Comparison of ENCODE assay signal across 9 mouse cellular contexts in genomic region chr5:122274785-122275184, GRCm38 (mm10). TPM values are rescaled to one million over a fixed set of nuclear protein-coding genes. Genes with fewer than 3 reads are reported as not detected.
DNase-seq lines count a peak whose midpoint lies in the region; TF ChIP-seq lines count a peak whose summit lies in the region.
"Had no signal": no experiment of that assay in that cellular context is flagged by ENCODE, and none has a peak within 500 bp of the region (broad histone marks: within the 10 kb centered on the region; RNA-seq: fewer than 3 reads in every experiment).

No protein-coding gene starts in this region.

- intact Hi-C loops in left cerebral cortex, adult 2 months (cut with DNase I) = no loop called here

- no peak for TF ChIP-seq CTCF in ES-Bruce4 (IDR thresholded peaks at IDR 0.05; ENCODE audit: low read depth, low read length)
- TF ChIP-seq CTCF in left cerebral cortex, adult 2 months (IDR thresholded peaks at IDR 0.05) = no peak

- DNase-seq in CD4-positive helper T cell, adult 2 months (ENCODE audit: low read depth, low spot score) = peak; percentile 79
- peak; percentile 64 for DNase-seq in kidney, postnatal 10 days
- peak; percentile 63 to 85 for DNase-seq in natural killer cell, adult 2 months (ENCODE audit: low spot score in 2 of 2)
- no peak for DNase-seq in layer of hippocampus, postnatal 36 days
- no peak for DNase-seq in layer of hippocampus, postnatal 14 days (ENCODE audit: low spot score in 2 of 2)
- DNase-seq in left cerebral cortex, adult 2 months (ENCODE audit: extremely low spot score in 1 of 2, low spot score in 2 of 2) = no peak
- no peak for DNase-seq in layer of hippocampus, postnatal 25 days (ENCODE audit: extremely low spot score in 1 of 2, low spot score in 1 of 2)

- H3K9ac ChIP-seq in ES-Bruce4 (ENCODE audit: low read depth, poor library complexity, severe bottlenecking) = no peak overlapping the region
- H3K9ac ChIP-seq: embryonic facial prominence, embryonic 15.5 days had no signal

- TF ChIP-seq POLR2A in ES-Bruce4 (IDR thresholded peaks at IDR 0.05; ENCODE audit: insufficient read depth, low read length) = no peak

- H3K9me3 ChIP-seq in ES-Bruce4 (replicated peaks; ENCODE audit: control insufficient read depth, insufficient read depth, low read length, poor library complexity, severe bottlenecking) = no peaks in the 10 kb centered on the region
- H3K9me3 ChIP-seq: embryonic facial prominence, embryonic 15.5 days had no signal

- no peak; the same call in 1 of the 2 replicates for TF ChIP-seq EP300 in ES-Bruce4 (IDR thresholded peaks at IDR 0.05; ENCODE audit: insufficient read depth, low read depth, low read length)

- H3K4me3 ChIP-seq in ES-Bruce4 (ENCODE audit: low read depth, low read length) = no peak overlapping the region
- H3K4me3 ChIP-seq in left cerebral cortex, adult 2 months = no peak overlapping the region
- H3K4me3 ChIP-seq: embryonic facial prominence, embryonic 15.5 days had no signal

- H3K4me1 ChIP-seq in ES-Bruce4 (ENCODE audit: control insufficient read depth, insufficient read depth, low read length) = peaks cover 5% of the 10 kb centered on the region

- H3K36me3 ChIP-seq in ES-Bruce4 (ENCODE audit: control insufficient read depth, insufficient read depth, low read length, poor library complexity, severe bottlenecking) = no peaks in the 10 kb centered on the region
- H3K36me3 ChIP-seq: embryonic facial prominence, embryonic 15.5 days had no signal

- H3K27me3 ChIP-seq in ES-Bruce4 (ENCODE audit: control insufficient read depth, insufficient read depth, low read length, poor library complexity, severe bottlenecking) = no peaks in the 10 kb centered on the region
- H3K27me3 ChIP-seq: embryonic facial prominence, embryonic 15.5 days had no signal

- peak overlapping the region; percentile 84 for H3K27ac ChIP-seq in ES-Bruce4 (ENCODE audit: insufficient read depth, low read length)
- no peak overlapping the region for H3K27ac ChIP-seq in left cerebral cortex, adult 2 months
- H3K27ac ChIP-seq: embryonic facial prominence, embryonic 15.5 days had no signal

RNA-seq across cellular contexts. Expression of gene Pptc7, which starts 9.4 kb away (rescaled TPM):
- polyA plus RNA-seq in ES-Bruce4 (2011; ENCODE audit: insufficient read depth, insufficient read length, low read depth, missing spikeins) = 18.7 and 20.7 TPM in 2 replicates
- 10 to 100 TPM; 41.1 to 43.6 TPM for total RNA-seq in layer of hippocampus, postnatal 36 days (2021)
- 10 to 100 TPM; 34.8 to 35.3 TPM for total RNA-seq in layer of hippocampus, postnatal 14 days (2021)
- total RNA-seq in left cerebral cortex, adult 2 months (2021) = 10 to 100 TPM; 41.2 to 42.5 TPM
- 10 to 100 TPM; 36.5 to 42.5 TPM for total RNA-seq in layer of hippocampus, postnatal 25 days (2021)

RNA-seq across cellular contexts. Expression of gene Tctn1, which starts 10.5 kb away (rescaled TPM):
- polyA plus RNA-seq in ES-Bruce4 (2011; ENCODE audit: insufficient read depth, insufficient read length, low read depth, missing spikeins) = 18.3 and 21.7 TPM in 2 replicates
- 10 to 100 TPM; 11.5 to 14.5 TPM for total RNA-seq in layer of hippocampus, postnatal 36 days (2021)
- total RNA-seq in layer of hippocampus, postnatal 14 days (2021) = 10 to 100 TPM; 12.7 to 13.6 TPM
- total RNA-seq in left cerebral cortex, adult 2 months (2021) = 10 to 100 TPM; 13.5 to 13.7 TPM
- 10 to 100 TPM; 11.8 to 12.3 TPM for total RNA-seq in layer of hippocampus, postnatal 25 days (2021)

Comparison
In these comparisons a context has a peak if more than half of its experiments do, and no peak if none do; other contexts are left out.
1. DNase-seq: peak in CD4-positive helper T cell, adult 2 months (single experiment), kidney, postnatal 10 days (single experiment) and natural killer cell, adult 2 months (2 of 2); none in layer of hippocampus, postnatal 36 days (0 of 2), layer of hippocampus, postnatal 14 days (0 of 2), left cerebral cortex, adult 2 months (0 of 2) and layer of hippocampus, postnatal 25 days (0 of 2).